Mouse (Mus musculus) bone marrow macrophage, adult 2 months (primary cell): ENCODE data around the gene Cadps2.

Source experiments
- CTCF ChIP-seq: IDR thresholded peaks from 2 replicates; pipeline ENCODE4 v1.5.1; 2012; ENCODE audit warnings: low read depth, mild to moderate bottlenecking, low read length, moderate library complexity
- POLR2A ChIP-seq: IDR thresholded peaks from 2 replicates; pipeline ENCODE4 v1.6.1; 2012; ENCODE audit warnings: mild to moderate bottlenecking, low read depth, low read length, borderline replicate concordance

DNA sequence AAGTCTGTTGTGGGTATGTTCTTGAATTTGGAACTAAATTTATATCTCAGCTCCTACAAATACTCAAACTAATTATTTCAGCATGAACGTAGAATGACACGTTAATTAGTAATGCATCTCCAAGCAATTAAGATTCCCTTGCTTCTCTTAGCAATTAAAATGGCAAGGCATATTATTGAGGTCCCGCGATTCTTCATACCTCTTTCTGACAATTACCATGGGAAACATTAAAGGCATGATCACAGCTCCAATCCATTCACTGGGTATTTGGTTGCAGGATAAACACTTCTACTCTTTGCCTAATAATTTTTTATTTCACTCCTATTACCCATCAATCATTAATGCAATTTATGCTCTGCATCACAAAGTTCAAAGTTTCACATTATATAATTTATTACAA is 371.3 kb downstream of the Cadps2 start:
- TF ChIP-seq CTCF (no peak), POLR2A (no peak)
